Mouse (Mus musculus) limb, embryonic 12.5 days (tissue): ENCODE results near the gene Cux2. TPM values are rescaled to one million over a fixed set of nuclear protein-coding genes. Genes with fewer than 3 reads are reported as not detected.

Source experiments
- ATAC-seq: fragments of 200-750 bp; cut with Nextera tagmentation; 2 replicates; pipeline ENCODE4 v1.8.0; 2017; ENCODE audit warnings: low read depth, moderate TSS enrichment; ENCODE audit not compliant: insufficient number of reproducible peaks, insufficient read depth, low FRiP score, low TSS enrichment
- H3K27ac ChIP-seq: fragments of 300-500 bp; sonication (generic); 2 replicates; pipeline ENCODE4 v1.5.1; 2016; ENCODE audit warnings: mild to moderate bottlenecking, moderate library complexity
- H3K27me3 ChIP-seq: fragments of 300-500 bp; sonication (generic); 2 replicates; pipeline ENCODE4 v1.6.1; 2016; ENCODE audit warnings: mild to moderate bottlenecking, moderate library complexity
- H3K36me3 ChIP-seq: fragments of 300-500 bp; sonication (generic); 2 replicates; pipeline ENCODE4 v1.6.1; 2016; ENCODE audit warnings: mild to moderate bottlenecking, moderate library complexity
- H3K4me1 ChIP-seq: fragments of 300-500 bp; sonication (generic); replicated peaks from 2 replicates; pipeline ENCODE4 v1.6.1; 2016
- H3K4me2 ChIP-seq: fragments of 300-500 bp; sonication (generic); 2 replicates; pipeline ENCODE4 v1.6.1; 2016; ENCODE audit warnings: mild to moderate bottlenecking, moderate library complexity
- H3K4me3 ChIP-seq: fragments of 300-500 bp; sonication (generic); replicated peaks from 2 replicates; pipeline ENCODE4 v1.5.1; 2016; ENCODE audit warnings: mild to moderate bottlenecking
- H3K9ac ChIP-seq: fragments of 300-500 bp; sonication (generic); replicated peaks from 2 replicates; pipeline ENCODE4 v1.6.1; 2016; ENCODE audit warnings: mild to moderate bottlenecking, moderate library complexity
- H3K9me3 ChIP-seq: fragments of 300-500 bp; sonication (generic); 2 replicates; pipeline ENCODE4 v1.6.1; 2016; ENCODE audit warnings: mild to moderate bottlenecking, moderate library complexity
- WGBS: fragments of 180-500 bp; shearing (Covaris S2); methylation state at CpG from one replicate; pipeline ENCODE4 v1.1.7; 2016; 5-methylcytosine and 5-hydroxymethylcytosine counted together
- polyA plus RNA-seq: library from polyadenylated mRNA; unstranded; fragments of >200 nt; fragmentation: Nextera tagmentation; extraction: Ambion mirVana; gene quantifications from 2 replicates; pipeline ENCODE4 v1.2.1, GENCODE M21; 2016

Cux2 gene
- polyA plus RNA-seq, 1 experiment from 2014 or later: 5.0 TPM

DNA sequence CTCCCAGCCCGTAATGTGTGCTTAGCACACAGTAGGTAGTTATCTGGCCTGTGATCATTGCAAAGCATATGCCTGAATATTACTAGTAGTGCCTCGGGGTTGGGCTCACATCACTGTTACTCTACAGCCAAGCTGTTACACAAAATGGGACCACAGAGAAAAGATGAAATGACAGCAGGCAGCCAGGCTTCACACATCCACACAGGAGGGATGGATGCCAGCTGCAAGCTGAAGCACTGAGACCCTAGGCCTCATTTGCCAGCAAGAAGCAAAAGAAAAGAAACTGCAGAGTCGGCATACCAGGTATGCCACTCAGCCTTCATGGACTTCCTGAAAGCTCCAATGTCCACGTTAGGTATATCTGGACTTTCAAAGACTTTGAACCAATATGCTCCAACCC lies 222.0 kb downstream of the Cux2 start:
- Histone ChIP-seq H3K27me3 (peaks cover 38% of the 10 kb centered on the region), H3K4me2 (peak overlapping the region; percentile 94; the same call in 1 of the 2 replicates), H3K27ac (no peak overlapping the region), H3K9me3 (no peaks in the 10 kb centered on the region), H3K36me3 (peaks cover 41% of the 10 kb centered on the region), H3K4me3 (no peak overlapping the region), H3K9ac (no peak overlapping the region), H3K4me1 (peaks cover 37% of the 10 kb centered on the region)
- WGBS: 87% methylated on average over 4 of the region's 4 CpGs
- ATAC-seq: no peak

- ATAC-seq: no peak
- no peak overlapping the region for H3K27ac ChIP-seq
- no peak overlapping the region for H3K4me3 ChIP-seq
- no peaks in the 10 kb centered on the region for H3K9me3 ChIP-seq
- WGBS: 91% methylated on average over 3 of the region's 3 CpGs
- no peak overlapping the region for H3K9ac ChIP-seq
- peaks cover 31% of the 10 kb centered on the region for H3K27me3 ChIP-seq
- H3K4me2 ChIP-seq: no peak overlapping the region
- H3K36me3 ChIP-seq: peaks cover 47% of the 10 kb centered on the region
- H3K4me1 ChIP-seq: peaks cover 41% of the 10 kb centered on the region
Measured at GRCm38 (mm10) chr5:121825606-121826005, 224.3 kb downstream of the Cux2 start.

DNA sequence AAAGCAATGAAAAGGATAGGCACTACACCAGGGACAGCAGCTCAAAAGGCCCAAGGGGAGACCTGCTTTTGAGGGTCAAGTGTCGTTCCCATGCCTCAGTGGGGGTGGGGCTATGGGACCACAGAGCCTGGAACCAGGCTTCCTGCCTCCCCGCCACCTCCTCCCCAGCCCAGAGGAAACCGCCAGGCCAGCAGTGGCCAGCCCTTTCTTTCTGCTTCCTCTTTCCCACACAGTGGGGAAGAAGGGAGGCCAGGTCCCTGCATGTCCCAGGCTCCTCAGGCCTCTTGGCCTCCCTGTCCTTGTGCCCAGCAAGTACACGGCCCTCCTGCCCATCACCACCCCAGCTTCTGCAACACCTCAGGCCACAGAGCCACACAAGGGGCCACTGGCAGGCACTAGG lies 225.8 kb downstream of the Cux2 start:
- Histone ChIP-seq H3K4me1 (peaks cover 36% of the 10 kb centered on the region), H3K4me2 (no peak overlapping the region), H3K9me3 (no peaks in the 10 kb centered on the region), H3K9ac (no peak overlapping the region), H3K4me3 (no peak overlapping the region), H3K27ac (peak overlapping the region; percentile 41; the same call in 1 of the 2 replicates), H3K27me3 (peaks cover 18% of the 10 kb centered on the region), H3K36me3 (peaks cover 62% of the 10 kb centered on the region)
- 54% methylated on average over 4 of the region's 4 CpGs for whole genome bisulfite sequencing
- ATAC-seq: no peak

DNA sequence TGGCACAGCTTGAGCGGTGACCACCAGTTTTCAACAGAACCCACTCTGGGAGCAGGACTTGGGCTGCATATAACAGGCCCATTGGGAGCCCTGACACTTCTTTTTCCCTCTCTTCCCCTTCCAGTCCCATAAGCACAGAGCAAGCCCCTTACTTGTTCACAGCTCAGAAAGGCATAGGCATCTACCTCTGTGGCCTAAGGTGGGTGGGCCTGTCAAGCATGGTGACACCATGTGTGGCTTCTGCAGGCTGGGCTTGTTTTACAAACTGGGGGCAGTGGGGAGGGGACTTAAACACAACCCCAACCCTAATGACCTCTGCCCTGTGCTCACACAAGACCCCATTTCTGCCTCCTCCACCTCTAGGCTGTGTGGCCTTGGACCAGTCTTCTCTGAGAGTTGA lies 226.2 kb downstream of the Cux2 start:
- H3K4me1 ChIP-seq: peaks cover 31% of the 10 kb centered on the region
- H3K9me3 ChIP-seq: no peaks in the 10 kb centered on the region
- H3K27ac ChIP-seq: peak overlapping the region; percentile 62; the same call in 1 of the 2 replicates
- H3K27me3 ChIP-seq: peaks cover 13% of the 10 kb centered on the region
- no peak for ATAC-seq
- H3K9ac ChIP-seq: no peak overlapping the region
- peaks cover 67% of the 10 kb centered on the region for H3K36me3 ChIP-seq
- H3K4me2 ChIP-seq: no peak overlapping the region
- 100% methylated on average over 1 of the region's 1 CpGs for WGBS
- H3K4me3 ChIP-seq: no peak overlapping the region

DNA sequence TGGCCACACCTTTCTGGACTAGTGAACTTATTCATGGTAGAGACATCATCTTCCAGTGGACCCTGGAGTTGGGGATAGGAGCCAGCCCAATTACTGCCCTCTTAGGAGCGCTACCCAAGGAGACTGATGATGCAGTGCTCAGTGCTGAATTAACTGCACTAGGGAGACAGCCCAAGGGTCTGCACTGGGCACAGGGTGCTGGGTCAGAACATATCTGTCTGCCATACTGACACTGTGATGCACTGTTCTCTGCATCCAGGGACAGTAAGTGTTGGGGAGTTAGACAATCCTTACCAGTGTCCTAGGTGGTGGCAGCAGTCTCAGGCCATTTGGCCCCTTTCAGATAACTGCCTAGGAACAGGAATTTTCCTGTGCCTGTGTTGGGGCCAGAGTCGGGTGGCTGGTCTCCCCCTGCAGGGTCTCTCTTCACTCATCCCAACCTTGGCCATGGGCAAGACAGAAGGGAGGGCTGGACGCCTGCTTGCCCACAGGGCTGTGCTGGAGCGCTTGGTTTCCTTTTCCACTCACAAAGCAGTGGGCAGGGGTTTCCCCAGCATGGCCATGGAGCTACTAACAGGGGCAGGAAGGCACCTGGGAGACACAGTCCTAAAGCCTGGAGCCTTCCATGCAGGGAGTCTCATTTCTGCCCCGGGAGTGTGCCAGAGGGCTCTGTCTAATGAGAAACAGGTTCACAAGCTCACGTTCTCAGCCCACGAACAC lies 227.0 kb downstream of the Cux2 start:
- 45% methylated on average over 7 of the region's 7 CpGs for WGBS
- ATAC-seq: no peak
- no peak overlapping the region for H3K9ac ChIP-seq

GRCm38 (mm10) chr5:121821552-121821951 lies 228.3 kb downstream of the Cux2 start:
- Histone ChIP-seq H3K4me3 (no peak overlapping the region), H3K27ac (no peak overlapping the region), H3K9ac (no peak overlapping the region), H3K36me3 (peaks cover 70% of the 10 kb centered on the region), H3K9me3 (no peaks in the 10 kb centered on the region), H3K27me3 (no peaks in the 10 kb centered on the region), H3K4me2 (no peak overlapping the region), H3K4me1 (peaks cover 25% of the 10 kb centered on the region)
- no peak for ATAC-seq
- WGBS: 79% methylated on average over 5 of the region's 5 CpGs

More for the DNA sequence above, 227.0 kb downstream of the Cux2 start:
- Histone ChIP-seq H3K36me3 (peaks cover 68% of the 10 kb centered on the region), H3K4me1 (peaks cover 25% of the 10 kb centered on the region), H3K4me2 (no peak overlapping the region; the same call in 1 of the 2 replicates), H3K27ac (peak overlapping the region; percentile 62; the same call in 1 of the 2 replicates), H3K9me3 (no peaks in the 10 kb centered on the region), H3K4me3 (no peak overlapping the region), H3K27me3 (peaks cover 6% of the 10 kb centered on the region)

- Histone ChIP-seq H3K27me3 (no peaks in the 10 kb centered on the region), H3K4me1 (peaks cover 25% of the 10 kb centered on the region), H3K4me2 (no peak overlapping the region), H3K9ac (no peak overlapping the region), H3K4me3 (no peak overlapping the region), H3K9me3 (no peaks in the 10 kb centered on the region), H3K27ac (no peak overlapping the region), H3K36me3 (peaks cover 73% of the 10 kb centered on the region)
- 88% methylated on average over 5 of the region's 5 CpGs for WGBS
- ATAC-seq: no peak
Measured at GRCm38 (mm10) chr5:121821116-121821515, 228.8 kb downstream of the Cux2 start.

GRCm38 (mm10) chr5:121820657-121821056 lies 229.2 kb downstream of the Cux2 start:
- Histone ChIP-seq H3K4me2 (no peak overlapping the region), H3K27ac (no peak overlapping the region), H3K36me3 (peaks cover 76% of the 10 kb centered on the region), H3K4me1 (peaks cover 25% of the 10 kb centered on the region), H3K9me3 (no peaks in the 10 kb centered on the region), H3K27me3 (no peaks in the 10 kb centered on the region), H3K9ac (no peak overlapping the region), H3K4me3 (no peak overlapping the region)
- ATAC-seq: no peak
- WGBS: 85% methylated on average over 3 of the region's 3 CpGs

DNA sequence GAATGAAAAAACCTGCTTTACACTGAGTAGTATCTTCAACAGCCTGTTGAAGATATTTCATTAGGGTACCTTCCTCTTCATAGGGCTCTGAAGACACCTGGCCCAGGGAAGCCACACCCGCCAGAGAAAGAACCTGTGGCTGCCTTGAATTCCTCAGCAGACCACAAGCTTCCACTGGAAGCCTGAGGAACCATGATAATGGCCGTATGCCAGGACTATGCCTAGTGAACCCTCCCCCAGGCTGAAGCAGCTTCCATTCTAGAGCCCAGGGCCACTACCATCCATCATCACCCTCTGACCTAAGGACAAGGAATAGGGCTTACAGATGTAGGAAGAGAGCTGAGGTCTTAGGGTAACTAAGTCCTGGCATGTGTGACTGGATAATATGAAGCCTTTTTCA lies 229.7 kb downstream of the Cux2 start:
- Histone ChIP-seq H3K27me3 (no peaks in the 10 kb centered on the region), H3K4me3 (no peak overlapping the region), H3K9me3 (no peaks in the 10 kb centered on the region), H3K27ac (no peak overlapping the region), H3K36me3 (peaks cover 76% of the 10 kb centered on the region), H3K4me2 (no peak overlapping the region), H3K9ac (no peak overlapping the region), H3K4me1 (peaks cover 25% of the 10 kb centered on the region)
- 90% methylated on average over 2 of the region's 2 CpGs for WGBS
- no peak for ATAC-seq

- H3K9ac ChIP-seq: no peak overlapping the region; the same call in 1 of the 2 replicates
- peaks cover 74% of the 10 kb centered on the region for H3K36me3 ChIP-seq
- H3K4me3 ChIP-seq: no peak overlapping the region
Measured at GRCm38 (mm10) chr5:121819559-121819958, 230.3 kb downstream of the Cux2 start.

DNA sequence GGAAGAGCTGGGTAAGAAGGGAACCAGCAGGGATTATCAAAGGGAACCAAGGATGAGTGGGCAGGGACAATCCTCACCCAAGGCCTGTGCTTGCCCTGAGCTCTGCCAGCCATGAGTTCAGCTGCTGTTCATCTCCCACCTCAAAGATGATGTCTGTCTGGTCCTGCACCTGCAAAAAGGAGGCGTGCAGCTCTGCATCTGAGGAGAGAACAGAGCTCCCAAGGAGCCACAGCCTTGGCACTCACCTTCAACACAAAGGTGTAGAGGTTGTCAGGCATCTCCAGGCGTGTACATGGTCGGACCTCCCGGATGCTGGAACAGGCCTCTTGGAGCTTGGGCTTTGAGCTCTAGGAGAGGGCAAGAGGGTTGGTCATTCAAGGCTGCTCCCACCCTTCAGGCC lies 231.0 kb downstream of the Cux2 start:
- no peak overlapping the region for H3K9ac ChIP-seq
- ATAC-seq: no peak
- 95% methylated on average over 4 of the region's 4 CpGs for WGBS
- H3K9me3 ChIP-seq: no peaks in the 10 kb centered on the region
- peaks cover 17% of the 10 kb centered on the region for H3K4me1 ChIP-seq
- H3K27me3 ChIP-seq: no peaks in the 10 kb centered on the region
- H3K4me3 ChIP-seq: no peak overlapping the region
- H3K36me3 ChIP-seq: peaks cover 73% of the 10 kb centered on the region
- no peak overlapping the region for H3K4me2 ChIP-seq
- H3K27ac ChIP-seq: no peak overlapping the region

More at GRCm38 (mm10) chr5:121819559-121819958, 230.3 kb downstream of the Cux2 start:
- Histone ChIP-seq H3K4me2 (no peak overlapping the region), H3K4me1 (peaks cover 24% of the 10 kb centered on the region), H3K27ac (no peak overlapping the region), H3K9me3 (no peaks in the 10 kb centered on the region), H3K27me3 (no peaks in the 10 kb centered on the region)
- no peak for ATAC-seq
- WGBS: 86% methylated on average over 5 of the region's 5 CpGs

GRCm38 (mm10) chr5:121818401-121818800 lies 231.5 kb downstream of the Cux2 start:
- ATAC-seq: no peak; the same call in 1 of the 2 replicates
- H3K36me3 ChIP-seq: peaks cover 74% of the 10 kb centered on the region
- H3K9me3 ChIP-seq: no peaks in the 10 kb centered on the region

More at GRCm38 (mm10) chr5:121818401-121818800, 231.5 kb downstream of the Cux2 start:
- Histone ChIP-seq H3K4me3 (no peak overlapping the region), H3K27me3 (no peaks in the 10 kb centered on the region), H3K4me2 (no peak overlapping the region), H3K27ac (no peak overlapping the region), H3K9ac (no peak overlapping the region), H3K4me1 (peaks cover 13% of the 10 kb centered on the region)
- 95% methylated on average over 7 of the region's 7 CpGs for WGBS
